ENCODE assay signal across 8 mouse cellular contexts in the genomic region with DNA sequence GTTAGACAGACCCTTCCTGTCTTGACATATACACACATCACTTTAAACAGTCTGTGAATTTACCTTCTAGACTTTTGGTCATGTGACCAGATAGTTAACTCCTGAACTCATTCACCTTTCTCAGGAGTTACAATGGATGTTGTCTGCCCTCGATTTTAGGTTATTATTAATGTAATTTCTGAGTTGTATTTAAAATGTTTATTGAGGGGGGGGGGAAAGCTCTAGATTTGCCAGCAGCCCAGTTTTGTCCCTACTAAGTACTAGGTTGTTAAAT. TPM values are rescaled to one million over a fixed set of nuclear protein-coding genes. Genes with fewer than 3 reads are reported as not detected.
DNase-seq lines count a peak whose midpoint lies in the region; ATAC-seq and TF ChIP-seq lines count a peak whose summit lies in the region.

No protein-coding gene starts in this region.

- no peak overlapping the region for H3K27ac ChIP-seq in heart, adult 2 months
- H3K27ac ChIP-seq in thymus, adult 2 months (ENCODE audit: control insufficient read depth, insufficient read depth, low read length) = no peak overlapping the region
- no peak overlapping the region for H3K27ac ChIP-seq in liver, embryonic 14.5 days

- peak overlapping the region; percentile 69 for H3K4me2 ChIP-seq in liver, embryonic 14.5 days (ENCODE audit: low read depth)

- TF ChIP-seq CTCF in heart, adult 2 months (IDR thresholded peaks at IDR 0.05) = no peak
- TF ChIP-seq CTCF in thymus, adult 2 months (IDR thresholded peaks at IDR 0.05; ENCODE audit: borderline replicate concordance, control insufficient read depth, extremely low read depth, insufficient read depth, low read length, poor library complexity) = no peak
- TF ChIP-seq CTCF in liver, embryonic 14.5 days (IDR thresholded peaks at IDR 0.05; ENCODE audit: low read depth) = no peak

- TF ChIP-seq POLR2A in heart, adult 2 months (IDR thresholded peaks at IDR 0.05; ENCODE audit: insufficient read depth, low read depth, low read length) = no peak
- TF ChIP-seq POLR2A in thymus, adult 2 months (IDR thresholded peaks at IDR 0.05; ENCODE audit: control insufficient read depth, extremely low read depth, insufficient read depth, low read length, poor library complexity) = no peak

- ATAC-seq in liver, embryonic 14.5 days (ENCODE audit: insufficient read depth) = no peak

- peaks cover 2% of the 10 kb centered on the region; the same call in 1 of the 2 replicates for H3K4me1 ChIP-seq in heart, adult 2 months (ENCODE audit: control insufficient read depth, insufficient read depth, low read length)
- H3K4me1 ChIP-seq in thymus, adult 2 months (replicated peaks; ENCODE audit: control insufficient read depth, insufficient read depth, low read length) = peaks cover 13% of the 10 kb centered on the region
- peaks cover 0 to 6% of the 10 kb centered on the region in 2 experiments; a peak in 2 of 4 replicates for H3K4me1 ChIP-seq in liver, embryonic 14.5 days (replicated peaks; ENCODE audit: control insufficient read depth in 2 of 2, insufficient read depth in 2 of 2, low read length in 1 of 2)

- no peak for TF ChIP-seq EP300 in heart, adult 2 months (IDR thresholded peaks at IDR 0.05; ENCODE audit: insufficient read depth, low read depth, low read length)
- TF ChIP-seq EP300 in liver, embryonic 14.5 days (IDR thresholded peaks at IDR 0.05; ENCODE audit: low read depth) = no peak

- DNase-seq in heart, adult 2 months = no peak
- no peak for DNase-seq in heart, adult 8-10 months (ENCODE audit: low spot score)
- no peak for DNase-seq in thymus, adult 2 months
- DNase-seq in thymus, postnatal 14 days = no peak
- DNase-seq in liver, embryonic 14.5 days (ENCODE audit: low read depth in 3 of 3, low spot score in 3 of 3) = no peak
- no peak for DNase-seq in left cerebral cortex, postnatal 10 days (ENCODE audit: extremely low spot score in 1 of 2, low spot score in 2 of 2)
- no peak for DNase-seq in gastrocnemius, postnatal 25 days
- no peak for DNase-seq in cerebellum, adult 11 months

- H3K9me3 ChIP-seq in liver, embryonic 14.5 days (ENCODE audit: control insufficient read depth, low read length) = no peaks in the 10 kb centered on the region

- 14% methylated on average over 1 of the region's 1 CpGs for WGBS in heart, adult 2 months
- 11% methylated on average over 1 of the region's 1 CpGs for WGBS in thymus, adult 2 months
- 11% methylated on average over 1 of the region's 1 CpGs for WGBS in liver, embryonic 14.5 days (ENCODE audit: insufficient replicate concordance)

- no peaks in the 10 kb centered on the region for H3K79me2 ChIP-seq in heart, adult 2 months (replicated peaks; ENCODE audit: control insufficient read depth, insufficient read depth, low read length)

- no peaks in the 10 kb centered on the region for H3K36me3 ChIP-seq in heart, adult 2 months (ENCODE audit: control insufficient read depth, insufficient read depth, low read length)
- no peaks in the 10 kb centered on the region for H3K36me3 ChIP-seq in thymus, adult 2 months (ENCODE audit: control insufficient read depth, insufficient read depth, low read length)
- H3K36me3 ChIP-seq in liver, embryonic 14.5 days (replicated peaks; ENCODE audit: control insufficient read depth, insufficient read depth, low read depth) = no peaks in the 10 kb centered on the region

- peaks cover 3% of the 10 kb centered on the region for H3K27me3 ChIP-seq in heart, adult 2 months (ENCODE audit: control insufficient read depth, insufficient read depth, low read length)
- peaks cover 7% of the 10 kb centered on the region for H3K27me3 ChIP-seq in thymus, adult 2 months (ENCODE audit: control insufficient read depth, insufficient read depth, low read length)
- peaks cover 30% of the 10 kb centered on the region for H3K27me3 ChIP-seq in liver, embryonic 14.5 days (ENCODE audit: control insufficient read depth, insufficient read depth, low read length)

- peak overlapping the region; percentile 86 for H3K4me3 ChIP-seq in heart, adult 2 months
- peak overlapping the region; percentile 85 for H3K4me3 ChIP-seq in thymus, adult 2 months (ENCODE audit: control insufficient read depth, insufficient read depth, low read length)
- peak overlapping the region; percentile 79 to 92 for H3K4me3 ChIP-seq in liver, embryonic 14.5 days (ENCODE audit: insufficient read depth in 1 of 2, low read depth in 2 of 2, low read length in 2 of 2)

- peak overlapping the region; percentile 84 for H3K9ac ChIP-seq in heart, adult 2 months (ENCODE audit: low read depth, low read length)
- H3K9ac ChIP-seq in liver, embryonic 14.5 days (replicated peaks) = peak overlapping the region; percentile 77

- intact Hi-C loops in heart, adult 2 months (cut with DNase I) = loop anchor here (2.0 to 10.0 kb wide), 3 partner anchors 15 to 1461 kb away; partner anchors contain the start of genes Gfm1 and Tiparp
- intact Hi-C loops in left cerebral cortex, postnatal 10 days (cut with DNase I) = loop anchor here (10.0 kb wide), 2 partner anchors 279 to 359 kb away; no protein-coding TSS in a partner anchor

RNA-seq across cellular contexts. Expression of gene Shox2, which starts 4.7 kb away (rescaled TPM):
- total RNA-seq in heart, adult 2 months (2021) = under 1 TPM; 0.68 to 0.76 TPM
- polyA plus RNA-seq in heart, adult 2 months (2012; rRNA removed) = 1.00 and 2.0 TPM in 2 replicates
- total RNA-seq in heart, adult 8-10 months (2022) = 1 to 10 TPM in 2 of 4 experiments, under 1 TPM in 2; 0.50 to 1.4 (median 0.93) TPM
- polyA plus RNA-seq in thymus, adult 2 months (2012; rRNA removed) = 0.47 and 0.51 TPM in 2 replicates
- 0.06 and 0.15 TPM in 2 replicates for polyA plus RNA-seq in liver, embryonic 14.5 days (2012; rRNA removed)
- polyA plus RNA-seq in liver, embryonic 14.5 days (2014; fragmentation: Nextera tagmentation; extraction: Ambion mirVana) = 0.05 TPM in 1 of 2 replicates, not detected in the other
- not detected for total RNA-seq in left cerebral cortex, postnatal 10 days (2021)
- 1 to 10 TPM; 1.7 to 4.9 TPM for total RNA-seq in gastrocnemius, postnatal 25 days (2021)

RNA-seq across cellular contexts. Expression of gene Rsrc1, which starts 5.0 kb away (rescaled TPM):
- 10 to 100 TPM; 10.6 to 11.0 TPM for total RNA-seq in heart, adult 2 months (2021)
- polyA plus RNA-seq in heart, adult 2 months (2012; rRNA removed) = 2.4 and 4.0 TPM in 2 replicates
- 10 to 100 TPM; 10.7 to 13.9 (median 11.9) TPM for total RNA-seq in heart, adult 8-10 months (2022)
- 4.7 and 5.1 TPM in 2 replicates for polyA plus RNA-seq in thymus, adult 2 months (2012; rRNA removed)
- polyA plus RNA-seq in liver, embryonic 14.5 days (2012; rRNA removed) = 1.8 and 3.1 TPM in 2 replicates
- 8.7 and 9.5 TPM in 2 replicates for polyA plus RNA-seq in liver, embryonic 14.5 days (2014; fragmentation: Nextera tagmentation; extraction: Ambion mirVana)
- total RNA-seq in left cerebral cortex, postnatal 10 days (2021) = 10 to 100 TPM; 28.5 to 29.4 TPM
- 10 to 100 TPM; 11.7 to 14.0 TPM for total RNA-seq in gastrocnemius, postnatal 25 days (2021)
